Mouse (Mus musculus) macrophage (primary cell): ENCODE measurements around the gene Dnah10. TPM values are rescaled to one million over a fixed set of nuclear protein-coding genes. Genes with fewer than 3 reads are reported as not detected.
A peak's percentile ranks its signal among the peaks of the same experiment; 100 is the strongest.

Experiments used
- H3K27ac ChIP-seq: fragments of 350-480 bp; formaldehyde crosslinking; 2 replicates; pipeline ENCODE4 v1.9.0; 2021
- H3K36me3 ChIP-seq: fragments of 350-480 bp; formaldehyde crosslinking; 2 replicates; pipeline ENCODE4 v1.9.0; 2021; ENCODE audit errors: inconsistent target
- H3K4me3 ChIP-seq: fragments of 350-480 bp; formaldehyde crosslinking; 2 replicates; pipeline ENCODE4 v1.9.0; 2021; ENCODE audit errors: inconsistent target
- H3K79me2 ChIP-seq: fragments of 350-480 bp; formaldehyde crosslinking; 2 replicates; pipeline ENCODE4 v1.9.0; 2021; ENCODE audit errors: inconsistent target
- WGBS: methylation state at CpG from one replicate; pipeline ENCODE4 v1.1.7; 2026; ENCODE audit warnings: inconsistent platforms; ENCODE audit not compliant: missing documents; 5-methylcytosine and 5-hydroxymethylcytosine counted together
- polyA plus RNA-seq: library from polyadenylated mRNA; stranded (reverse); fragments of 250-400 nt; gene quantifications from 3 replicates; pipeline ENCODE4 v1.2.4, GENCODE M21; 2018; ENCODE audit warnings: inconsistent platforms

Dnah10 gene
- polyA plus RNA-seq, 1 experiment from 2014 or later, result not detected

GRCm38 (mm10) chr5:124836621-124837020 lies 111.7 kb downstream of the Dnah10 start:
- Histone ChIP-seq H3K36me3 (no peaks in the 10 kb centered on the region), H3K79me2 (no peaks in the 10 kb centered on the region), H3K27ac (no peak overlapping the region), H3K4me3 (no peak overlapping the region)
- WGBS, result 33% methylated on average over 4 of the region's 4 CpGs

DNA sequence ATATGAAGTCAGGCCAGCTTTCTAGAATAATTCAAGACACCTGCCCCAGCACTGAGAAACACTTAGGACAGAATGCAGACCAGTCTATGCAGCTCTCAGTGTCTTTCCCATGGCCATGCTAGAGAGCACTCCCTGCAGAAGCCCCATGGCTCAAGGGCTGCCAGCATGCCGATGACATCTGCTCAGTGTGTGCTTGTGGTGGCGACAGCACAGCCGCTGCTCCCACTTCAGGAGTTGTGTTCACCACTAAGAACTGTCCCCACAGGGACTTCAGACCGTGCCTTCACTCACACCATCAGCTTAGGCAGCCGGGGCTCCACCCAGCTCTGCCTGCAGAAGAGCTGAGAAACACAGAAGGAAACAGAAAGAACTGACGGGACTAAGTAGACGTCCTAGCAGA lies 115.3 kb downstream of the Dnah10 start:
- H3K27ac ChIP-seq, result no peak overlapping the region
- WGBS, result 87% methylated on average over 7 of the region's 7 CpGs
- no peaks in the 10 kb centered on the region for H3K36me3 ChIP-seq
- H3K79me2 ChIP-seq, result no peaks in the 10 kb centered on the region
- no peak overlapping the region for H3K4me3 ChIP-seq

DNA sequence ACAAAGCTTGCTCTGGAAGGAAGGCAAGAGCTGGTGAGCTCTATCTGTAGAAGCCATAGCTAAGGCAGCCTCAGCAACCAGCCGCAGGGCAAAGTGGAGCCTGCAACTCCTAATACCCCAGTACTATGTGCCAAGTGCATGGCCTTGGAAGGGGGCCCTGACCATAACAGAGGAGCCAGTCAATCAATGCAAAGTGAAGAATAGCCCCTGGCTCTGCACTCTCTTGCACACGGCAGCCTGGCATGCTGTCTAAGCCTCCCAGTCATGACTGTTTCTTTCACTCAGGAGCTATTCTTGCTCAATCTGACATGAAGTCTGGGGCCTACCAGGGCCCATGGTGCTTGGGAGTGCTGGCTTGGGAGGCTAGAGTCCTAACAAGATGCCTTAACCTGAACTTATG lies 115.8 kb downstream of the Dnah10 start:
- H3K79me2 ChIP-seq, result no peaks in the 10 kb centered on the region
- H3K4me3 ChIP-seq, result no peak overlapping the region
- no peaks in the 10 kb centered on the region for H3K36me3 ChIP-seq
- no peak overlapping the region for H3K27ac ChIP-seq
- 93% methylated on average over 2 of the region's 2 CpGs for WGBS

DNA sequence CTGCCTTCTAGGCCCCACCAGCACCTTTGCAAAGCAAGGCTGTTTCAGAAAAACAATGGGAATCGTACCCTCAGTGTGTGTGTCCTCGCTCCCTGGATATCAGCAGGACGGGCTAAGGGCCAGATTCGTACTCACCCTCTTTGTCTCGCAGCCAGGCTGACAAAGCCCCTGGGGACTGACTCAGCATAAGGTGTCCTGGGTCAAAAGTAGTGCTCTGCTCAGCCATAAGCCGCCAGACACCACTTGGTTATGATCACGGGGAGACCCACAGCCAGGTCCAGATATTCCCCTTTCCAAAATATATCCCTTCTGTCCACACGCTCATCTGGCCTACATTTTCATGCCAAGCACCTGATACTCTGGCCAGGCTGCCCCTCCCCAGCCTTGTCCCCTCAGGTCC lies 118.5 kb downstream of the Dnah10 start:
- Histone ChIP-seq H3K4me3 (no peak overlapping the region), H3K27ac (no peak overlapping the region), H3K36me3 (no peaks in the 10 kb centered on the region), H3K79me2 (no peaks in the 10 kb centered on the region)
- 88% methylated on average over 8 of the region's 8 CpGs for WGBS

- no peaks in the 10 kb centered on the region for H3K79me2 ChIP-seq
- H3K27ac ChIP-seq, result no peak overlapping the region
- WGBS, result 27% methylated on average over 4 of the region's 4 CpGs
- no peaks in the 10 kb centered on the region for H3K36me3 ChIP-seq
- no peak overlapping the region for H3K4me3 ChIP-seq
Measured at GRCm38 (mm10) chr5:124844929-124845328, 120.0 kb downstream of the Dnah10 start.

- Histone ChIP-seq H3K36me3 (no peaks in the 10 kb centered on the region), H3K4me3 (no peak overlapping the region), H3K79me2 (no peaks in the 10 kb centered on the region), H3K27ac (no peak overlapping the region)
- 100% methylated on average over 1 of the region's 1 CpGs for WGBS
Measured at GRCm38 (mm10) chr5:124847014-124847413, 122.1 kb downstream of the Dnah10 start.

GRCm38 (mm10) chr5:124848994-124849393 lies 124.1 kb downstream of the Dnah10 start:
- Histone ChIP-seq H3K79me2 (no peaks in the 10 kb centered on the region), H3K4me3 (no peak overlapping the region), H3K36me3 (no peaks in the 10 kb centered on the region), H3K27ac (no peak overlapping the region)
- WGBS, result 86% methylated on average over 3 of the region's 3 CpGs

- WGBS, result 94% methylated on average over 4 of the region's 4 CpGs
- Histone ChIP-seq H3K36me3 (no peaks in the 10 kb centered on the region), H3K4me3 (no peak overlapping the region), H3K27ac (no peak overlapping the region), H3K79me2 (no peaks in the 10 kb centered on the region)
Measured at GRCm38 (mm10) chr5:124851572-124851971, 126.7 kb downstream of the Dnah10 start.

DNA sequence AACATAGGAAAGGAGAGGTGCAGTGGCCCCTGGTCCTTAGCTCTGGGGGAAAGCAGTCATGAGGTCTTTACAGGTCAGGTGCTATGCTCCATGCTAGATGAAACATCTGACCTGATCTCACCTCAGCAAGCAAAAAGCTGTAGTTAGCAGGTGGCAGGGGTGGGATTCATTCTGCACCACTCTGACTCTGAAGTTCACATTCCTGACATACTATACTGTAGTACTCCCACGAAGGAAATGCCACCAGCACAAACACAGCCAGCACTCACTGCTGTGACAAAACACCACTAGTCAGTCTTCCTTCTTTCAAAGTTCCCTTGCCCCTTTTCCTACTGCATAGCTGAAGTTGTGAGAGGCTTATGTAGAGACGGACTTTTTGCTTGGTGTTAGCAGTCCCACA lies 127.4 kb downstream of the Dnah10 start:
- Histone ChIP-seq H3K27ac (no peak overlapping the region), H3K36me3 (no peaks in the 10 kb centered on the region), H3K4me3 (no peak overlapping the region), H3K79me2 (no peaks in the 10 kb centered on the region)
- 59% methylated on average over 2 of the region's 2 CpGs for WGBS

GRCm38 (mm10) chr5:124853079-124853478 lies 128.2 kb downstream of the Dnah10 start:
- Histone ChIP-seq H3K4me3 (no peak overlapping the region), H3K36me3 (no peaks in the 10 kb centered on the region), H3K79me2 (no peaks in the 10 kb centered on the region), H3K27ac (no peak overlapping the region)
- 96% methylated on average over 2 of the region's 2 CpGs for WGBS

- Histone ChIP-seq H3K4me3 (no peak overlapping the region), H3K79me2 (no peaks in the 10 kb centered on the region), H3K36me3 (no peaks in the 10 kb centered on the region), H3K27ac (no peak overlapping the region)
- WGBS, result 89% methylated on average over 4 of the region's 4 CpGs
Measured at GRCm38 (mm10) chr5:124854202-124854601, 129.3 kb downstream of the Dnah10 start.

GRCm38 (mm10) chr5:124860013-124860412 lies 135.1 kb downstream of the Dnah10 start:
- H3K36me3 ChIP-seq, result no peaks in the 10 kb centered on the region
- 5% methylated on average over 5 of the region's 5 CpGs for WGBS
- no peak overlapping the region for H3K4me3 ChIP-seq
- no peak overlapping the region for H3K27ac ChIP-seq
- H3K79me2 ChIP-seq, result no peaks in the 10 kb centered on the region

- under 1% methylated on average over 29 of the region's 33 CpGs for WGBS
- H3K4me3 ChIP-seq, result no peak overlapping the region
Measured at GRCm38 (mm10) chr5:124861463-124861862, 136.6 kb downstream of the Dnah10 start.

DNA sequence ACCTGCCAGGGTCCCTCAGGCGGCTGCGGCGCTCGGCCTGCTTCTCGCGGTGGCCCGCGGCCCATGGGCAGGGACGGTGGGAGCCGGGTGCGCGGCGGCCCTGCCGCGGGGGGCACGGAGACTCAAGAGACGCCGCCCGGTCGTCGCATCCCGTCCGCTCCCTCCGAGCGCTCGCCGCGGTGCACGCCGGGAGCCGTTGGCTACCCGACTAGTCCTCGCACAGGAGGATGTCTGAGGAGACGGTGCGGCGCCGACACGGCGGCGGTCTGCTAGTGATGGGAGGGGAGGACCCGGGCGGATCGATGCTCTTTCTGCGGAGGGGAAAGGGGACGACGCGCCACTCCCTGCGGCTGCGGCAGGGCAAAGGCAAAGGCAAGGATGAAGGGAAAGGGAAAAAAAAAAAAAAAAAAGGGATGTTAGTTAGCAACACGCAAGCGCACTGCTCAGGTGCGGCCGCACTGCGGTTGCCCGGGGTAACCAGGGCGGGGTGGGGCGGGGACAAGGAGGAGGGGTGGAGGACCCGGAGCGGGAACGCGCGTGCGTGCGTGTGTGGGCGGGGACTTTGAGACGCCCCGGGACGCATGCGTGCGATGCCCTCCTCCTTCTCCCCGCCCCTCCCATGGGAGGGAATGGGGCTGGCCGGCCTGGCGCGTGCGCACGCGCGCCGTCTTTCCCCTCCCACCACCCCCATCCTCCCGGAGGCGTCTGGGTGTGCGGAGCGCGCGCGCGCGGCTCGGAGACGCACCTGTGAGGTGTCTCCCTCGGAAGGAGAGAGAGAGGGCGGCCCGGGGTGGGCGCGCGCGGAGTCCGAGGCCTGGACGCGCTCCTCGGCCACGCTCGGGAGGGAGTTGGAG lies 137.4 kb downstream of the Dnah10 start, which contains the start of the genes Ccdc92 and Zfp664:
Ccdc92 (minus strand) TSS at position 412 of the 854 bp plus-strand sequence.
Zfp664 (plus strand) TSS at position 679 of the 854 bp plus-strand sequence.
- under 1% methylated on average over 69 of the region's 103 CpGs for WGBS

More at GRCm38 (mm10) chr5:124861463-124861862, 136.6 kb downstream of the Dnah10 start:
- Histone ChIP-seq H3K36me3 (no peaks in the 10 kb centered on the region), H3K79me2 (no peaks in the 10 kb centered on the region), H3K27ac (no peak overlapping the region)

More for the DNA sequence above, 137.4 kb downstream of the Dnah10 start, which contains the start of the genes Ccdc92 and Zfp664:
- Histone ChIP-seq H3K36me3 (no peaks in the 10 kb centered on the region), H3K79me2 (no peaks in the 10 kb centered on the region), H3K4me3 (peak within 1 kb of the TSS; percentile 20; the same call in 1 of the 2 replicates), H3K27ac (no peak within 1 kb of the TSS)
